Mouse (Mus musculus): Measurements from ENCODE around the gene Tmem200a. TPM values are rescaled to one million over a fixed set of nuclear protein-coding genes. Genes with fewer than 3 reads are reported as not detected.

Tmem200a gene
- total RNA-seq (2022) = 100 to 1,000 TPM in 2 of 4 experiments, 10 to 100 TPM in 2; 55.0 to 147 (median 101) TPM

GRCm38 (mm10) chr10:26078521-26079142 lies at the start of gene Tmem200a:
Gene Tmem200a (minus strand): TSS chr10:26079052.
- DNase-seq = peak; percentile 49

- no peak for DNase-seq
Observed at GRCm38 (mm10) chr10:26119822-26120183, 41.0 kb upstream of the Tmem200a start.

GRCm38 (mm10) chr10:26119067-26119821 lies 40.4 kb upstream of the Tmem200a start:
- no peak for DNase-seq

- DNase-seq = no peak
Observed at GRCm38 (mm10) chr10:26114409-26114808, 35.6 kb upstream of the Tmem200a start.

GRCm38 (mm10) chr10:26103330-26103982 lies 24.6 kb upstream of the Tmem200a start:
- no peak for DNase-seq

GRCm38 (mm10) chr10:26082081-26082480 lies 3.2 kb upstream of the Tmem200a start:
- DNase-seq = no peak

GRCm38 (mm10) chr10:26079678-26080077 lies 826 bp upstream of the Tmem200a start:
- no peak for DNase-seq

GRCm38 (mm10) chr10:26077671-26078481 lies 976 bp downstream of the Tmem200a start, which contains the start of gene Gm9767:
Gene Gm9767 (plus strand): TSS chr10:26078255.
- DNase-seq = no peak

- DNase-seq = no peak
Observed at GRCm38 (mm10) chr10:26076949-26077348, 1.9 kb downstream of the Tmem200a start.

GRCm38 (mm10) chr10:26071986-26072385 lies 6.9 kb downstream of the Tmem200a start:
- DNase-seq = no peak

GRCm38 (mm10) chr10:26063071-26063470 lies 15.8 kb downstream of the Tmem200a start:
- no peak for DNase-seq

- DNase-seq = no peak
Observed at GRCm38 (mm10) chr10:26059662-26060307, 19.1 kb downstream of the Tmem200a start.

- DNase-seq = no peak
Observed at GRCm38 (mm10) chr10:26051177-26051576, 27.7 kb downstream of the Tmem200a start.

GRCm38 (mm10) chr10:26034931-26035330 lies 43.9 kb downstream of the Tmem200a start:
- no peak for DNase-seq

- no peak for DNase-seq
Observed at GRCm38 (mm10) chr10:26018740-26019139, 60.1 kb downstream of the Tmem200a start.

- no peak for DNase-seq
Observed at GRCm38 (mm10) chr10:26014298-26014697, 64.6 kb downstream of the Tmem200a start.

GRCm38 (mm10) chr10:26008948-26009347 lies 69.9 kb downstream of the Tmem200a start:
- no peak for DNase-seq

- no peak for DNase-seq
Observed at GRCm38 (mm10) chr10:26005471-26005870, 73.4 kb downstream of the Tmem200a start.

GRCm38 (mm10) chr10:26000893-26001292 lies 78.0 kb downstream of the Tmem200a start:
- DNase-seq = no peak

GRCm38 (mm10) chr10:25999291-25999930 lies 79.4 kb downstream of the Tmem200a start:
- no peak for DNase-seq

- DNase-seq = no peak
Observed at GRCm38 (mm10) chr10:25984056-25984455, 94.8 kb downstream of the Tmem200a start.
